Mouse (Mus musculus) limb, embryonic 12.5 days (tissue): ENCODE results near the gene Vav1. TPM values are rescaled to one million over a fixed set of nuclear protein-coding genes. Genes with fewer than 3 reads are reported as not detected.
"Not testable (repeated sequence)": the region's sequence is repeated elsewhere in the genome, so short reads cannot be mapped to it uniquely, and the experiment has no call there.

ENCODE experiments used
- ATAC-seq: fragments of 200-750 bp; cut with Nextera tagmentation; 2 replicates; pipeline ENCODE4 v1.8.0; 2017; ENCODE audit warnings: low read depth, moderate TSS enrichment; ENCODE audit not compliant: insufficient number of reproducible peaks, insufficient read depth, low FRiP score, low TSS enrichment
- H3K27ac ChIP-seq: fragments of 300-500 bp; sonication (generic); 2 replicates; pipeline ENCODE4 v1.5.1; 2016; ENCODE audit warnings: mild to moderate bottlenecking, moderate library complexity
- H3K27me3 ChIP-seq: fragments of 300-500 bp; sonication (generic); 2 replicates; pipeline ENCODE4 v1.6.1; 2016; ENCODE audit warnings: mild to moderate bottlenecking, moderate library complexity
- H3K36me3 ChIP-seq: fragments of 300-500 bp; sonication (generic); 2 replicates; pipeline ENCODE4 v1.6.1; 2016; ENCODE audit warnings: mild to moderate bottlenecking, moderate library complexity
- H3K4me1 ChIP-seq: fragments of 300-500 bp; sonication (generic); replicated peaks from 2 replicates; pipeline ENCODE4 v1.6.1; 2016
- H3K4me2 ChIP-seq: fragments of 300-500 bp; sonication (generic); 2 replicates; pipeline ENCODE4 v1.6.1; 2016; ENCODE audit warnings: mild to moderate bottlenecking, moderate library complexity
- H3K4me3 ChIP-seq: fragments of 300-500 bp; sonication (generic); replicated peaks from 2 replicates; pipeline ENCODE4 v1.5.1; 2016; ENCODE audit warnings: mild to moderate bottlenecking
- H3K9ac ChIP-seq: fragments of 300-500 bp; sonication (generic); replicated peaks from 2 replicates; pipeline ENCODE4 v1.6.1; 2016; ENCODE audit warnings: mild to moderate bottlenecking, moderate library complexity
- H3K9me3 ChIP-seq: fragments of 300-500 bp; sonication (generic); 2 replicates; pipeline ENCODE4 v1.6.1; 2016; ENCODE audit warnings: mild to moderate bottlenecking, moderate library complexity
- WGBS: fragments of 180-500 bp; shearing (Covaris S2); methylation state at CpG from one replicate; pipeline ENCODE4 v1.1.7; 2016; 5-methylcytosine and 5-hydroxymethylcytosine counted together
- polyA plus RNA-seq: library from polyadenylated mRNA; unstranded; fragments of >200 nt; fragmentation: Nextera tagmentation; extraction: Ambion mirVana; gene quantifications from 2 replicates; pipeline ENCODE4 v1.2.1, GENCODE M21; 2016

The Vav1 gene
- polyA plus RNA-seq, 1 experiment from 2014 or later: 1.8 TPM

DNA sequence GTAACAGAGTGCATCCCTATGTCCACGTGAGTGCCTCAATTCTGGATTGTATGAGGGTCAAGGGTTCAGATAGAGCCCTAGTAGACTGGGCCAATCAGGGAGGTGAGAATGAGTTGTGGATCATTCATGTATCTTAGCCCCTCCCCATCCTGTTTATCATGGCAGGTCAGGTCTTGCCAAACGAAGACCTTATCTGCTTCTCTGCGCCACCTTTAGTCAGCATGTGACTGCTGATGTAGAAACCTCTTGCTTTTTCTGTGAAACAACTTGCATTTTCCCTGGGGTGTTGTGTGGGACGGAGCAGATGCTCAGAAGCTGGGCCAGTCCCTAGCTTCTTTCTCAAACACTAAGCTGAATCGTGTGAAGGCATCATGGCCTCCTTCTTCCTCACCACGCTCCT is 28.2 kb downstream of the Vav1 start:
- Histone ChIP-seq H3K36me3 (no peaks in the 10 kb centered on the region), H3K9ac (no peak overlapping the region), H3K4me3 (no peak overlapping the region), H3K27me3 (no peaks in the 10 kb centered on the region), H3K27ac (no peak overlapping the region), H3K9me3 (no peaks in the 10 kb centered on the region), H3K4me1 (no peaks in the 10 kb centered on the region), H3K4me2 (no peak overlapping the region)
- 80% methylated on average over 6 of the region's 6 CpGs for WGBS
- no peak for ATAC-seq

DNA sequence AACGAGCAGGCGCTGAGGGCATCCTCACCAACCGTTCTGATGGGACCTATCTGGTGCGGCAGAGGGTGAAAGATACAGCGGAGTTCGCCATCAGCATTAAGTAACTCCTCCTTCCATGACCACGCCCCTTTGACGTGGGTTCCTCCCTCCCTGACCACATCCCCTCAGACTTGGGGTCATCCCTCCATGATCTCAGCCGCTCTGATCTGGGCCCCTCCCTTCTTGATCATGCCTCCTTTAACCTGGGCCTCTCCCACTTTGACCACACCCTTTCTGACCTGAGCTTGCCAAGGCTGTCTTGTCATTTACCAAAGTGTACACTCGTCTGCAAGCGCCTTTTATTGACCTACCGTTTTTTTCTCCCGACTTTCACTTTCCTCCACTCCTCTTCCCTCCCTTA is 32.9 kb downstream of the Vav1 start:
- Histone ChIP-seq H3K4me3 (no peak overlapping the region), H3K4me1 (no peaks in the 10 kb centered on the region), H3K9me3 (no peaks in the 10 kb centered on the region), H3K27me3 (no peaks in the 10 kb centered on the region), H3K4me2 (no peak overlapping the region), H3K9ac (no peak overlapping the region), H3K27ac (no peak overlapping the region), H3K36me3 (no peaks in the 10 kb centered on the region)
- no peak for ATAC-seq
- 33% methylated on average over 13 of the region's 13 CpGs for WGBS

DNA sequence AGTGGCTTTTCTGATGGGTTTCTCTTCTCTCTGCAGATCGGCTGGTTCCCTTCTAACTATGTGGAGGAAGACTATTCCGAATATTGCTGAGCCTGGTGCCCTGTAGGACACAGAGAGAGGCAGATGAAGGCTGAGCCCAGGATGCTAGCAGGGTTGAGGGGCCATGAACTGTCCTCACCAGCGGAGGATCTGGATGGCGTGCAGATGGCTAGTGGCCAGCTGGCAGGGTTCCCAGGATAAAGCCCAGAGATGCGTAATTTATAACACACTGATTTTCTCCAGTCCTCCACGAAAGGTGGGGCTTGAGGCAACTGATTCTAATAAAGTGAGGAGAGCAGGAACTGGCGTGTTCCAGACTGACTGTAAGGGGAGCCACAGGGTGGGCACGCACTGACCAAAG is 48.7 kb downstream of the Vav1 start:
- Histone ChIP-seq H3K4me2 (no peak overlapping the region), H3K9me3 (no peaks in the 10 kb centered on the region), H3K27me3 (no peaks in the 10 kb centered on the region), H3K36me3 (no peaks in the 10 kb centered on the region), H3K9ac (no peak overlapping the region), H3K27ac (no peak overlapping the region), H3K4me3 (no peak overlapping the region), H3K4me1 (no peaks in the 10 kb centered on the region)
- WGBS: 76% methylated on average over 8 of the region's 8 CpGs
- ATAC-seq: no peak

DNA sequence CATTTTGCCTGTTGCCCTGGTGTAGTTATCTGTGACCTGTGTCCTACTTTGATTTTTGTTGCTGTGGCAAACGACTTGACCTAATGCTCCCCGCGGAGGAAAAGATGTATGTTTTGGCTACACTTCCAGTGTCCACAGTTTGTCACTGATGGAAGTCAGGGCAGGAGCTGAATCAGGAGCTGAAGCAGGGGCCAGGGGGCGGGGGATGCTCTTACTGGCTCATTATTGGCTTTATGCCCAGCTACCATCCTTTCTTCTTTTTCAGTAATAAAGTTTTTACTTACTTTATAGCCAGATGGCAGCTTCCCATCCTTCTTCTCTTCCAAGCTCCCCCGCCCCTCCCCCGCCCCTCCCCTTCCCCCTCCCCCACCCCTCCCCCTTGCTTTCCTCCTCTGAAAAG is 50.0 kb downstream of the Vav1 start:
- no peaks in the 10 kb centered on the region for H3K9me3 ChIP-seq
- H3K4me2 ChIP-seq: no peak overlapping the region
- H3K4me1 ChIP-seq: no peaks in the 10 kb centered on the region
- no peak overlapping the region for H3K27ac ChIP-seq
- ATAC-seq: no peak
- H3K9ac ChIP-seq: no peak overlapping the region
- no peak overlapping the region for H3K4me3 ChIP-seq
- H3K36me3 ChIP-seq: no peaks in the 10 kb centered on the region
- 61% methylated on average over 4 of the region's 6 CpGs for WGBS
- H3K27me3 ChIP-seq: 0 out of 2 replicates have a peak, but pooled peaks cover 2% of the 10 kb centered on the region

DNA sequence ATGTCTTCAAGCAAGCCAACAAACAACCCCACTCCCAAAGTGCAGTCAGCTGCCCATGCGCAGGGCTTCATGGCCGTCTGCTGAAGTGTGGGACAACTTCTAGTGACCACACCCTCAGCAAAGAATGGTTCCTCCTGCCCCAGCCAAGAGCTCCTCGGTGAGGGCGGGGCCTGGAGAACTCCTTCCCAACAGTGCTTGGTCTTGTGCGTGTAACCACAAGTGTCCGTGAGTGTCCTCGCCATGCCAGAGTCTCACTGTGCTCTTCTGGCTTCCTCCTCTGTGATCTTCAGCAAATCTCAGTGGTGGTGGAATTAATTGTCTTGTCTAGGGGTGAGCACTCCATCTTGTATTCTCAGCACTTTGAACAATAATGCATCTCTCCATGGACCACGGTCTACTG is 52.1 kb downstream of the Vav1 start:
- no peak overlapping the region for H3K27ac ChIP-seq
- 0 out of 2 replicates have a peak, but pooled peaks cover 2% of the 10 kb centered on the region for H3K27me3 ChIP-seq
- no peak overlapping the region for H3K4me2 ChIP-seq
- no peaks in the 10 kb centered on the region for H3K4me1 ChIP-seq
- no peaks in the 10 kb centered on the region for H3K36me3 ChIP-seq
- whole genome bisulfite sequencing: 90% methylated on average over 8 of the region's 8 CpGs
- no peak overlapping the region for H3K4me3 ChIP-seq
- no peak for ATAC-seq
- no peak overlapping the region for H3K9ac ChIP-seq
- no peaks in the 10 kb centered on the region for H3K9me3 ChIP-seq

DNA sequence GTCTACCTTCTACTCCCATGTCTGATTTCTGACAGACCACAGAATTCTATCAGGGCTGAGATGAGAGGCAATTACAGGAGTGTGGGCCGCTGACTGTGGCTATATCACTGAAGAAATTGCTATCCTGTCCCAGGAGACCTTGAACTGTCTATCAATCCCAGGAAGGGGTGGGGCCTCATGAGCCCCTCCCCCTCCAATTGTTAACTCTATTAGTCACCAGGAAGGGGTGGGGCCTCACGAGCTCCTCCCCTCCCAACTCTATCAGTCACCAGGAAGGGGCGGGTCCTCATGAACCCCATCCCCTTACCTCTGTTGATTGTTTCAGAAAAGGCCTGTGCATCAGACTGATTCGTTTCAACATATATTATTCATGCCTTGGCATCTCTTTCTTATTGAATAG is 53.3 kb downstream of the Vav1 start:
- Histone ChIP-seq H3K4me3 (no peak overlapping the region), H3K9me3 (no peaks in the 10 kb centered on the region), H3K4me1 (no peaks in the 10 kb centered on the region), H3K36me3 (no peaks in the 10 kb centered on the region), H3K27me3 (0 out of 2 replicates have a peak, but pooled peaks cover 2% of the 10 kb centered on the region), H3K27ac (no peak overlapping the region), H3K4me2 (no peak overlapping the region), H3K9ac (no peak overlapping the region)
- 73% methylated on average over 4 of the region's 4 CpGs for WGBS
- no peak for ATAC-seq

DNA sequence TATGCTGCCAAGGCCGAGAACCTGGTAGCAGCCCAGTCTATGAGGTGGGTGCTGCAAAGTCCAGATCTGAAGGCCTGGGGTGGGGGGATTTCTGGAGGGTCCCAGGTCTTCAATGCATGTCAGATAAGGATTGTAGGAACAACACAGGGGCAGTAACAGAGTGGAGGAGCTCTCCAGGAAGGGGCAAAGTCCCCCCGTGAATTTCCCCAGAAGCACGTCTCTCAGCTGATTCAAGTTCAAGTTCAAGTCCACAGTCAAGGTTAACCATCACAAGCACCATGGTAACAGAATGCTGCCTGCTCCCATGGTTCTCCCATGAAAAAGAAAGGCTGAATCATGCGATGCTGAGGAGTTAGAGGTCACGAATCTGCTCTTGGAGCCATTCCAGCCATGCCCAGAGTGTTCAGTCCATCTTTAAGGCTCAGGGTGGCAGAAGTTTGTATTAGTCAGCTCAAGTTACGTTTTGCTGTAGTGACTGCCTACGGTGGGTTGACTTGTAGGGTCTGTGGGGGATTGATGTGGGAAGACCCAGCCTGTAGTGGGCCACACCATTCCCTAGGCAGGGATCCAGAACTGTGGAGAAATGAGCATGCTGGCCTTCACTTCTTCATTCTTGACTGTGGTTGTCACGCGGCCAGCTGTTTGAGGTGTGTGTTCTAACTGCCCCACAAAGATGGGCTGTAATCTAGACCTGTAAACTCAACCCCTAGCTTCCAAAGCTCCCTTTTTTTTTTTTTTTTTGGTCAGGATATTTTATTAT is 55.3 kb downstream of the Vav1 start:
- Histone ChIP-seq H3K4me1 (no peaks in the 10 kb centered on the region), H3K36me3 (no peaks in the 10 kb centered on the region), H3K4me2 (no peak overlapping the region), H3K27ac (no peak overlapping the region), H3K9ac (no peak overlapping the region), H3K27me3 (0 out of 2 replicates have a peak, but pooled peaks cover 2% of the 10 kb centered on the region), H3K9me3 (no peaks in the 10 kb centered on the region), H3K4me3 (no peak overlapping the region)
- WGBS: 68% methylated on average over 9 of the region's 9 CpGs
- ATAC-seq: no peak

DNA sequence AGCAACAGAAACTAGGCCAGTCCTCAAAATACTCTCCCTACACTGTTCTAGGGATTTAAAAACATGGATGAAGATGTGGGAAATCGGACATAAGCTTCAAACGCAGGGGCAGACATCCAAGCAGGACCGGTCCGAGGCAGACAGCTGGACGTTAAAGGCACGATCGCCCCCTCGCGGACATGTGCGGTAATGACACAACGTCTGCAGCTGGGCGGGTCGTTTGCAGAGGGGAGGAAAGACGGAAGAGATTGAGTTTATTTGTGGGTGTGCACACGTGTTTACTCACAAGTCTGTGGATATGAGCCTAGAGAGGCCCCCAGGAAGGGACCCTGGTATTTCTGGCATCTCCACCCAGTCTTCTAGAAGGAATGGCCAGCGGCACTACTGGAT is 55.9 kb downstream of the Vav1 start:
- Histone ChIP-seq H3K9me3 (no peaks in the 10 kb centered on the region), H3K4me1 (no peaks in the 10 kb centered on the region), H3K4me3 (no peak overlapping the region), H3K9ac (no peak overlapping the region), H3K36me3 (no peaks in the 10 kb centered on the region), H3K27ac (no peak overlapping the region), H3K4me2 (no peak overlapping the region), H3K27me3 (0 out of 2 replicates have a peak, but pooled peaks cover 2% of the 10 kb centered on the region)
- no peak for ATAC-seq
- 8% methylated on average over 16 of the region's 16 CpGs for WGBS

DNA sequence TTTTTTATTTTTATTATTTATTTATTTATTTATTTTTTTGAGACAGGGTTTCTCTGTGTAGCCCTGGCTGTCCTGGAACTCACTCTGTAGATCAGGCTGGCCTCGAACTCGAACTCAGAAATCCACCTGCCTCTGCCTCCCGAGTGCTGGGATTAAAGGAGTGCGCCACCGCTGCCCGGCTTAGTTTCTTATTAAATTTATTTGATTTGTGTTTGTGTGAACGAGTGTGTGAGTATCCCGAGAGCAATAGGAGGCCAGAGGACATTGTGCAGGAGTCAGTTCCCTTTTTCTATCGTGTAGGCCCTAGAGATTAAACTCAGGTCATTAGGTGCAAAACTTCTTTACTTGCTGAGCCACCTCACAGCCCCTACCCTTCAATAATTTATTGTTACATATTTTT is 56.3 kb downstream of the Vav1 start:
- WGBS: 72% methylated on average over 9 of the region's 9 CpGs

DNA sequence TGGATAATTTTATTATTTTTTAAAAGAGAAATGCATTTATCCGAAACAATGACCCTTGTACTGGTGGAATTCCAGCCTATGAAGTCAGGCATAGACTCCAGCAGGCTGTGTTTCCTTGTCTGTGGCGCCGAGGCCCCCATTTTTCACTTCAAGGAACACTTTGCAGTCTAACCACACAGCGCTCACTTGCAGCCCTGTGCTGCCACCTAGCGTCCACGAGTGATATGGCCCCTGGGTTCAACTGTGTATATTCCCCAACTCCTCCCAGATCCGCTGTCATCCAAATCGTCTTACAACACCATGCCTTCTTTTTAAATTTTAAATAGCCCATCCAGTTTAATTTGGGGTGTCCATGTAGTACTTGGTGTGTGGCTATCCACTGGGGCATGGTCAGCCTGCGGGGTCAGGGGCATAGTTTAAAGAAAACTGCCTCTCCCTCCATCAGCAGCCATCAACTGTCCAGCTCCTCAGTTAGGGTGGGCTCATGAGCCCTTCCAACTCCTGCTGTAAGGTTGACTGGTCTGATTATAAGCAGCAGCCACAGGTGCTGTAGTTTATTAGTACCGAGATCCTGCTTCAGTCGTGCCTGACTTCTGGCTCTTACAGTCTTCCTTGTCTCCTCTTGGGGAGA is 56.9 kb downstream of the Vav1 start:
- H3K9me3 ChIP-seq: no peaks in the 10 kb centered on the region
- no peak overlapping the region for H3K9ac ChIP-seq
- WGBS: 15% methylated on average over 11 of the region's 11 CpGs

More for the DNA sequence above, 56.3 kb downstream of the Vav1 start:
- H3K9me3 ChIP-seq, H3K27ac ChIP-seq, H3K4me3 ChIP-seq, H3K27me3 ChIP-seq, H3K4me1 ChIP-seq, ATAC-seq, H3K9ac ChIP-seq, H3K36me3 ChIP-seq, H3K4me2 ChIP-seq: not testable (repeated sequence)

DNA sequence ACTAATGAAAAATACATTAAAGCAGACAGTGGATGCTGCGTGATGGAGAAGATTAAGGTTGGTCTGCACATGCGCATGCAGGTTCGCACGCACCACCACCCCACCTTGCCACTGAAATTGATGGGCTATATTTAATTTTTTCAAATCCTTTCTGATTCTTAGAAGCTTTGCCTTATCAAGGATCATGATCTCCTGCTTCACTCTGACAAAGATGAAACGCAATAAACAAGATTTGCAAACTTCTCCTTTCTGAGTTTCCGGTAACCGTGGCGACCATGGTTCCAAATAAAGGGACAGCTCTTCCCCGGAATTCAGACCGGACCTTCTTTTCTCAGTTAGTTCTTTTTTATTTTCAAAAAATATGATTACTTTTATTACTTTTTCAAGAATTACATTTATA is 59.1 kb downstream of the Vav1 start:
- Histone ChIP-seq H3K4me2 (no peak overlapping the region), H3K36me3 (no peaks in the 10 kb centered on the region), H3K9me3 (no peaks in the 10 kb centered on the region), H3K4me1 (no peaks in the 10 kb centered on the region), H3K4me3 (no peak overlapping the region), H3K27me3 (0 out of 2 replicates have a peak, but pooled peaks cover 2% of the 10 kb centered on the region), H3K27ac (no peak overlapping the region), H3K9ac (no peak overlapping the region)
- ATAC-seq: no peak
- WGBS: 88% methylated on average over 10 of the region's 10 CpGs

More for the DNA sequence above, 56.9 kb downstream of the Vav1 start:
- no peaks in the 10 kb centered on the region for H3K4me1 ChIP-seq
- peak; percentile 85 for ATAC-seq
- no peak overlapping the region for H3K4me2 ChIP-seq
- H3K27me3 ChIP-seq: 0 out of 2 replicates have a peak, but pooled peaks cover 2% of the 10 kb centered on the region
- no peaks in the 10 kb centered on the region for H3K36me3 ChIP-seq
- no peak overlapping the region for H3K4me3 ChIP-seq
- no peak overlapping the region for H3K27ac ChIP-seq
